Mouse (Mus musculus) E14TG2a.4 (cell line): ENCODE measurements around the gene Slc18a2.

Source experiments
- CTCF ChIP-seq: conservative IDR thresholded peaks from 2 replicates; pipeline ENCODE4 v1.5.1; 2014; ENCODE audit warnings: low read length
- POU5F1 ChIP-seq: IDR thresholded peaks from 2 replicates; pipeline ENCODE4 v1.6.1; 2014; ENCODE audit warnings: low read length, borderline replicate concordance

- TF ChIP-seq CTCF (no peak), POU5F1 (no peak)
These were observed 15.7 kb downstream of the Slc18a2 start for GRCm38 (mm10) chr19:59276354-59276753.
